Mouse (Mus musculus): ENCODE measurements at regions not wholly inside any gene's neighbourhood (a gene's known extent, or its start where the extent isn't known, plus 50 kb on each side); places are given as distances from the start of the nearest gene placed in this dataset.

GRCm38 (mm10) chr13:43919781-43920420, 135.3 kb downstream of the Cd83 start:
- no peak for DNase-seq

- no peak for DNase-seq
Observed at GRCm38 (mm10) chr13:43930081-43930981, 145.8 kb downstream of the Cd83 start.

- DNase-seq, result no peak
Observed at GRCm38 (mm10) chr13:43932946-43933345, 148.4 kb downstream of the Cd83 start.

- DNase-seq, result no peak
Observed at GRCm38 (mm10) chr13:43935284-43935683, 150.7 kb downstream of the Cd83 start.

GRCm38 (mm10) chr13:43936504-43936903, 151.9 kb downstream of the Cd83 start:
- no peak for DNase-seq

GRCm38 (mm10) chr13:43938611-43939010, 154.0 kb downstream of the Cd83 start:
- no peak for DNase-seq

GRCm38 (mm10) chr13:43939375-43939774, 154.8 kb downstream of the Cd83 start:
- DNase-seq, result no peak

GRCm38 (mm10) chr13:43941731-43942130, 157.2 kb downstream of the Cd83 start:
- no peak for DNase-seq

- DNase-seq, result no peak
Observed at GRCm38 (mm10) chr13:43948606-43949005, 164.0 kb downstream of the Cd83 start.

GRCm38 (mm10) chr13:43949740-43950643, 165.4 kb downstream of the Cd83 start:
- no peak for DNase-seq

- no peak for DNase-seq
Observed at GRCm38 (mm10) chr13:43952491-43952890, 167.9 kb downstream of the Cd83 start.

GRCm38 (mm10) chr13:43952972-43953592, 168.5 kb downstream of the Cd83 start:
- DNase-seq, result no peak

- no peak for DNase-seq
Observed at GRCm38 (mm10) chr13:43954714-43955393, 170.3 kb downstream of the Cd83 start.

GRCm38 (mm10) chr13:43957046-43957445, 172.5 kb downstream of the Cd83 start:
- no peak for DNase-seq

- no peak for DNase-seq
Observed at GRCm38 (mm10) chr13:43959121-43959572, 174.6 kb downstream of the Cd83 start.

GRCm38 (mm10) chr13:43961047-43961690, 176.6 kb downstream of the Cd83 start:
- no peak for DNase-seq

GRCm38 (mm10) chr13:43961987-43962386, 177.4 kb downstream of the Cd83 start:
- DNase-seq, result no peak

GRCm38 (mm10) chr13:43963321-43963720, 178.7 kb downstream of the Cd83 start:
- DNase-seq, result no peak

GRCm38 (mm10) chr13:43965256-43965905, 180.8 kb downstream of the Cd83 start:
- no peak for DNase-seq

GRCm38 (mm10) chr13:43967516-43967915, 182.9 kb downstream of the Cd83 start:
- DNase-seq, result no peak

GRCm38 (mm10) chr13:43972906-43973305, 188.3 kb downstream of the Cd83 start:
- DNase-seq, result no peak

Measured in right cerebral cortex, postnatal 4 days (tissue).